Mouse (Mus musculus): ENCODE results near the gene Cldn14.
A peak's percentile ranks its signal among the peaks of the same experiment; 100 is the strongest.

GRCm38 (mm10) chr16:93906156-93907014 lies 102.3 kb downstream of the Cldn14 start:
- TF ChIP-seq POLR2A (IDR thresholded peaks at IDR 0.05; ENCODE audit: low read depth, low read length) (no peak), CTCF (IDR thresholded peaks at IDR 0.05; ENCODE audit: borderline replicate concordance, insufficient read depth, low read length) (peak; percentile 95)
